Mouse (Mus musculus) spleen, embryonic (tissue): ENCODE measurements around the gene Arfgef2.

Experiments
- CTCF ChIA-PET: fragments of 350-600 bp; sonication (Branson Sonifier 250); formaldehyde crosslinking; loops from one replicate; lab custom pipeline; 2022; lab: Charles Lee

Gene Arfgef2

DNA sequence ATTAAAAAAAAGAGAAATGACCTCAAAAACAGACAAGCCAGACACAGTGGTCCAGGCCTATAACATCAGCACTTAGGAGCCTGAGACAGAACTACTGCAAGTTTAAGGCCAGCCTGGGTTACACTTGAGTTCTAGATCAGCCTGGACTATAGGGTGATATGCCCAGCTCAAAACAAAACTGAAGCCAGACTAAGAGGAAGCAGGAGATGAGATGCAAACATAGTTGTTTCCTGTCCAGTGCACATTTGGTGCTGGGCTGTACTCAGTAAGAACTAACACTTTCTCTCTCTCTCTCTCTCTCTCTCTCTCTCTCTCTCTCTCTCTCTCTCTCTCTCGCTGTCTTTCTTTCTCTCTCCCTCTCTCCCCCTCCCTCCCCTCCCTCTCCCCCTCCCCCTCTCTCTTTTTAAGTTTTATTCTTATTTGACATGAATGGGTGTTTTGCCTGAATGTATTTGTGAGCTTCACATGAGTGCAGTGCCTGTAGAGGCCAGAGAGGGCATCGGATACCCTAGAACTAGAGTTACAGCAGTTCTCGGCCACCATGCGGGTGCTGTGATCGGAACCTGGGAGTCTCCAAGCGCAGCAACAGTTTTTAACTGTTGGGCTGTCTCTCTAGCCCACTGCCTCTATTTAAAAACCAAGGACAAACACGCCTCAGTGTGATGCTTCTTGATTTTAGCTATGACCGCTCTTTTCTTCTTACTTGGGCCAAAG is 95.6 kb downstream of the Arfgef2 start:
- CTCF ChIA-PET: interaction anchor here (0.6 kb wide), 2 partner anchors 278 to 1017 kb away, joined by 3 to 4 read pairs; no protein-coding TSS in a partner anchor

DNA sequence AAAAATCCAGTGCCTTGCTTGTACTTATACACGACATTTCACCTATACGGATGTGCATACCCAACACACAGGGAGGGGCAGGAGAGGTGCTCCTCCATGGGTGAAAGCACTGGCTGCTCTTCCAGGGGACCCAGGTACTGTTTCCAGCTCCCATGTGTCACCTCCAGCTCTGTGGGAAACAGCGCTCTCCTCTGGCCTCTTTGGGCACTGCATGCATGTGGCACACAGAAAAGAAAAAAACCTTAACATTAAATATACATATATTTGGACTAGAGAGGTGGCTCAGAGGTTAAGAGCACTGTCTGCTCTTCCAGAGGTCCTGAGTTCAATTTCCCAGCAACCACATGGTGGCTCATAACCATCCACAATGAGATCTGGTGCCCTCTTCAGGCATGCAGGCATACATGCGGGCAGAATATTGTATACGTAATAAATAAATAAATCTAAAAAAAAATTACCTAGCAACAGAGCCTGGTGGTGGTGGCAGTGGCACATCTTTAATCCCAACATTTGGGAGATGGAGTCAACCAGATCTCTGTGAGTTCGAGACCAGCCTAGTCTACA is 98.4 kb downstream of the Arfgef2 start:
- CTCF ChIA-PET: interaction anchor here (0.6 kb wide), 1 partner anchor 772 kb away, joined by 10 read pairs; no protein-coding TSS in a partner anchor

DNA sequence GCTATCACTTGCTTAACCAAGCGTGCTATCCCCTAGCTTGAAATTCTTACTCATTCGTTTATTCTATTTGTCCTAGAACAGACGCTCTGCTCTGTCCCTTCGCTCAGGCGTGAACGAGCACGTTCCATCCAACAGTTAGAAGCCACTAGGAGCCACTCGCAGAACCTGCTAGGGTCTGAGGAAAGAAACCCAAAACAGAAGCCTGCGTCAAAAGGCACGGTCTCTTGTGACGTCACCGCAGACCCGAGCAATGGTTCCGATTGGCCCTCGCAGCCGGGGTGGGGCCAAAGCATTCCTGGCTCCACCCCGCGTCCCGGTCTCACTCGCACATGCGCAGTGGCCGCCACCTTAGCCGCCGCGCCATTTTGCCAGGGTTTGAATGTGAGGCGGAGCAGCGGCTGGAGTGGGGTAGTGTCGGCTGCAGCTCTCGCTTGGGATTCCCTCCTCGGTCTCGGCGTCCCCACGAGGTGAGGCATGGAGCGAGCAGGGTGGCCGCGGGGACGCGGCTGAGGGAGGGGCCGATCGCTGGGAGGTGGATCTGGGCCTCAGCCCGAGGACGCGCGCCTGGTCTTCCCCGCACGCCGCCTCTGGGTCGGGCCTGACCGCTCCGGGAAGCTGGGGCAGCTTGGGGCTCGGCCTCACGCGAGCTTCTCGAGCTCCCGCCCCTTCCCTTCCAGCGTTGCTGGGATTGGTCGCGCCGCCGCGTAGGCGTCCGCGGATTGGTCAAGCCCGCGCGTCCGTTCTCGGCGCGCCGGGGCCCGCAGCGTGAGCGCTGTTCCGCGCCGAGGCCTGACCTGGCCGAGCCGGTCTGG is 100.5 kb downstream of the Arfgef2 start, which contains the start of gene Cse1l:
Gene Cse1l (plus strand): TSS at position 330 of the 812 bp plus-strand sequence.
- CTCF ChIA-PET: no interaction called here

DNA sequence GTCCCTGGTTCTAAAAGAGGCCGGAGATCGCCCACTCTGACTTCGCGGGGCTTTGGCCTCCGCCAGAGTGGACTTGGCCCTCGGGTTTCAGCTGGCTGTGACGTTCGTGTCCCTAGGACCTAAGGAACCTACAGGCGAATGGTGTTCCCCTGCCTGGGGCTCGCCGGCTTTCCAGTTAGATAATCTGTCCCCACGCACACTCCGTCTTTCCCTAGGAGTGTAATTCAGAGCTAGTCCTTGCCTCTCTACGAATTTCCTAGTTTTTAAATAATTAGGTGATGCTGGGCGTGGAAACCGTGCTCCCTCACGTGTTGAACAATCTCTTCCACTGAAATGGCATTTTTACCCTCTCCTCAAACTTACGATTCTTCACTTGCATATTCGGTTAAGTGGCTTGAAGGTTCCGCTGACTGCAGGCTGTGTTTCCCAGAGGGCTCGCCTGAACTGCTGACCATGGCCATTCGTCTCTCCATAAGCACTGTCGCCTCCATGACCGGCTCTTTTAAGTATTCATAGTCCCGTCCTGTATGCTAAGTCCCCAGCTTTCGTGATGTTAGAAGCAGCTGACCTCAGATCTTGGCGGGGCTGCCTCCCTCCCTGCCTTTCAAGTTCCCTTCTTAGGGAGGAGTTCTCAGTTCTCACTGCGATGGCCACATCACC is 101.3 kb downstream of the Arfgef2 start:
- CTCF ChIA-PET: interaction anchor here (0.6 kb wide), 1 partner anchor 874 kb away, joined by 12 read pairs; no protein-coding TSS in a partner anchor

DNA sequence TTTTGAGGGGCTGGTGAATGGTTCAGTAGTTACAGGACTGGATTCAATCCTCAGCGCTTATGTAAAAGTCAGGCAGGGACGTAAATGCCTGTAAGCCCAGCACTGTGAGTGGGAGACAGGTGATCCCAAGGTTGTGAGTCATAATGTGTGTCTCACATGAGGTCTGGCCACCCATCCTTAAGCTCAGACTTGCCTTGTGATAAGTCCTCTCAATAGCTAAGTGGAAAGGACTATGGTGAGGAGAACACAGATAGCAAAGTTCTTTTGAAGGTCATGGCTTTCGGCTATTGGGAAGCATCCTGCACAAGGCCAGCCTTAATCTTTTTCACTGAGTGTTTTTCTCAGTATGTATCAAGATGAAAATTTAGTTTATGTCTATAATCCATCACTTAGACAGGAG is 104.3 kb downstream of the Arfgef2 start:
- CTCF ChIA-PET: no interaction called here

DNA sequence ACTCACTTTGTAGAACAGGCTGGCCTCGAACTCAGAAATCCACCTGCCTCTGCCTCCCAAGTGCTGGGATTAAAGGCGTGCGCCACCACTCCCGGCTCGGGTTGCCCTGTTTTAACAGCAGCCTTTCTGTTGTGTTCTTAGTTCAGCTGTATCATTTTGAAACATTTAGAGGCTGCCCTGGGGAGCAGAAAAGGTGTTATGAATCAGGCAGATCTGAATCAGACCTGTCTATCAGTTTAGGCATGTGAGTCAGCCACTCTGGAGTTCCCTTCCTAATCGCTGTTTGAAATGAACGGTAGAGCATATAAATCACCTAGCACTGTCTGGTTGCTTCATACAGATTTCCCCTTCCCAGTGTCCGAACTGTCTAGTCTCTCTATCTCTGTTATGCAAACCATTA is 105.1 kb downstream of the Arfgef2 start:
- CTCF ChIA-PET: no interaction called here

DNA sequence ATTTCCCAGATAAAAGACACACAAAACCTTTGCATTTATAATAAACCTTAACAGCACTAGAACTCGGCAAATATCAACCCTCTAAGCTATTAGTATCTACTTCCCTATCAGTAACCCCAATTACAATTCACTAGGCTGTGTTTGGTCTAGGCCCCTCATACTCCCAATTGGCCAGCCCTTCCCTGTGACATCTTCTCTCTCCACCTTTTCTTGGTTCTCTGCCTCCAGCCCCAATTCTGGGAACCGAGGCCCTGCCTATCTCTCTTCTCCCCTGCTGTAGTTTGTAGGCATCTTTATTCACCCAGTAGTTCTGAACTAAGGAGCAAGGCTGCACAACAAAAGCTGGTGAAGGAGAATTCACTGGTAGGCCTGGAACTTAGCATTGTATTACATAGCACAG is 118.6 kb downstream of the Arfgef2 start:
- CTCF ChIA-PET: no interaction called here

DNA sequence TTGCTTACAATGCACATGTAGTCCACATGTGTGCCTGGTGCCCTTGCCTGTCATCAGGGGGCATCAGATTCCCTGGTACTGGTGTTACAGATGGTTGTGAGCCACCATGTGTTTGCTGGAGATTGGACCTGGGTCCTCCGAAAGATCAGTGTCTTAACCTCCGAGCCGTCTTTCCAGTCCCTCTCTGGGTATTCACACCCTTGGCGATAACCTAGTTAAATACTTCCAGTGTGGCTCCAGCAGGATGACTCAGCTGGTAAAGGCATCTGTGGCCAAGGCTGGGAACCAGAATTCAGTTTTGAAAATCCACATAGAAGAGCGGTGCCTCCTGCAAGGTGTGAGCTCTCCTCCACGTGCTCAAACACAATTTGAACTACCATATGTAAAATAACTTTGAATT is 128.6 kb downstream of the Arfgef2 start:
- CTCF ChIA-PET: no interaction called here

DNA sequence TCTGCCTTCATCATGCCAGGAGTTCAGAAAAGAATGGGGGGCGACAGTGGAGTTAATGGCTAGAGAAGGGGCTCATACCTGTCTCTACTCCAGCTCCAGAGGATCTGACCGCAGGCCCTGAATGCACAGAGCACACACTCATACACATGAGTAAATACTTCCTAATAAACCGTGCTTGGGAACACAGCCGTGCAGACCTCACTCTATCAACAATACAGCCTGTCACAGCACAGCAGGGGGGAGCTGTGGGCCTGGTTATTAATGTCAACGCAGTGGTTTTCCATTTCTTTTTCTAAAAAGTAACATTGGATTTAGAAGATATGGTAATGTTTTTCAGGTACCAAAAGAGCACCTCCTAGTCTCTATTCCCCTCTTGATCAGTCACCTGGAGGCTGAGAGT is 129.0 kb downstream of the Arfgef2 start:
- CTCF ChIA-PET: no interaction called here

GRCm38 (mm10) chr2:166935582-166935981 is 130.2 kb downstream of the Arfgef2 start:
- CTCF ChIA-PET: no interaction called here

- CTCF ChIA-PET: no interaction called here
Measured at GRCm38 (mm10) chr2:166936166-166936565, 130.8 kb downstream of the Arfgef2 start.

DNA sequence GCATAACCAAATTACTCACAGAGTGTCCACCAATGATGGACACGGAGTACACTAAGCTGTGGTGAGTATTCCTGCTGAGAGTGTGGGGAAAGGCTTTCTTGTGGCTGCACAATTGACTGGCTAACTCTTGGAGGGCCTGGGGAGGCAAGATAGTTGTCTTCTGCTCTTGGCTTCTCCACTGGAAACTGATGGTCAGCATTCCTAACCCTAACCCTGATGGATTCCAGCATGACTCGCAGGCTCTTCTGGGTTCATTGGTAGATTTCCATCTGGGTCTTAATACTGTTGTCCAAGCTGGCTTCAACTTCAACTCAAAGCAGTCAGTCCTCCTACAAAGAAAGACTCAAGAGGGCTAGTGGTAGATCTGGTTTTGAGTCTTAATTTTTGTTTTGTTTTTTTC is 137.8 kb downstream of the Arfgef2 start:
- CTCF ChIA-PET: no interaction called here

GRCm38 (mm10) chr2:166944346-166944745 is 139.0 kb downstream of the Arfgef2 start:
- CTCF ChIA-PET: no interaction called here

- CTCF ChIA-PET: no interaction called here
Measured at GRCm38 (mm10) chr2:166945456-166945855, 140.1 kb downstream of the Arfgef2 start.
